Mouse (Mus musculus): ENCODE measurements around the gene Limch1. TPM values are rescaled to one million over a fixed set of nuclear protein-coding genes. Genes with fewer than 3 reads are reported as not detected.

The Limch1 gene
- polyA plus RNA-seq, 1 experiment from 2014 or later, result 6.7 TPM

GRCm38 (mm10) chr5:66814674-66815073, 69.0 kb downstream of the Limch1 start:
- no peak overlapping the region for H3K4me2 ChIP-seq (replicated peaks; ENCODE audit: low read depth)
- H3K4me3 ChIP-seq (ENCODE audit: low read depth, low read length), result no peak overlapping the region
- H3K9ac ChIP-seq (ENCODE audit: low read depth, low read length), result no peak overlapping the region
- H3K9me3 ChIP-seq (ENCODE audit: control insufficient read depth), result no peaks in the 10 kb centered on the region
- no peaks in the 10 kb centered on the region for H3K36me3 ChIP-seq (ENCODE audit: control insufficient read depth, insufficient read depth)
- no peaks in the 10 kb centered on the region for H3K4me1 ChIP-seq (replicated peaks; ENCODE audit: control insufficient read depth, insufficient read depth, low read length)
- H3K27me3 ChIP-seq (replicated peaks; ENCODE audit: control insufficient read depth, insufficient read depth, low read length), result no peaks in the 10 kb centered on the region
- 88% methylated on average over 3 of the region's 3 CpGs for WGBS
- no peak for ATAC-seq
- TF ChIP-seq CTCF (IDR thresholded peaks at IDR 0.05; ENCODE audit: low read depth), result no peak
- H3K27ac ChIP-seq (ENCODE audit: low read depth, low read length), result no peak overlapping the region

GRCm38 (mm10) chr5:66815877-66816276, 70.2 kb downstream of the Limch1 start:
- 33% methylated on average over 6 of the region's 6 CpGs for WGBS
- no peak for TF ChIP-seq CTCF (IDR thresholded peaks at IDR 0.05; ENCODE audit: low read depth)
- no peak for ATAC-seq
- no peak overlapping the region for H3K27ac ChIP-seq (ENCODE audit: low read depth, low read length)
- no peak overlapping the region for H3K9ac ChIP-seq (ENCODE audit: low read depth, low read length)
- H3K9me3 ChIP-seq (ENCODE audit: control insufficient read depth), result no peaks in the 10 kb centered on the region
- no peak overlapping the region for H3K4me3 ChIP-seq (ENCODE audit: low read depth, low read length)
- H3K27me3 ChIP-seq (replicated peaks; ENCODE audit: control insufficient read depth, insufficient read depth, low read length), result no peaks in the 10 kb centered on the region
- no peak overlapping the region for H3K4me2 ChIP-seq (replicated peaks; ENCODE audit: low read depth)
- H3K4me1 ChIP-seq (replicated peaks; ENCODE audit: control insufficient read depth, insufficient read depth, low read length), result no peaks in the 10 kb centered on the region
- no peaks in the 10 kb centered on the region for H3K36me3 ChIP-seq (ENCODE audit: control insufficient read depth, insufficient read depth)

GRCm38 (mm10) chr5:66816751-66817150, 71.1 kb downstream of the Limch1 start:
- TF ChIP-seq CTCF (IDR thresholded peaks at IDR 0.05; ENCODE audit: low read depth), result no peak
- ATAC-seq, result no peak
- H3K9me3 ChIP-seq (ENCODE audit: control insufficient read depth), result no peaks in the 10 kb centered on the region
- WGBS, result 63% methylated on average over 18 of the region's 18 CpGs
- H3K27me3 ChIP-seq (replicated peaks; ENCODE audit: control insufficient read depth, insufficient read depth, low read length), result no peaks in the 10 kb centered on the region
- no peaks in the 10 kb centered on the region for H3K4me1 ChIP-seq (replicated peaks; ENCODE audit: control insufficient read depth, insufficient read depth, low read length)
- no peak overlapping the region for H3K4me3 ChIP-seq (ENCODE audit: low read depth, low read length)
- no peak overlapping the region for H3K9ac ChIP-seq (ENCODE audit: low read depth, low read length)
- H3K36me3 ChIP-seq (ENCODE audit: control insufficient read depth, insufficient read depth), result no peaks in the 10 kb centered on the region
- H3K4me2 ChIP-seq (replicated peaks; ENCODE audit: low read depth), result no peak overlapping the region
- no peak overlapping the region for H3K27ac ChIP-seq (ENCODE audit: low read depth, low read length)

GRCm38 (mm10) chr5:66817184-66817956, 71.7 kb downstream of the Limch1 start:
- WGBS, result 93% methylated on average over 8 of the region's 8 CpGs

GRCm38 (mm10) chr5:66822500-66823205, 77.0 kb downstream of the Limch1 start:
- ATAC-seq, result no peak
- H3K36me3 ChIP-seq (ENCODE audit: control insufficient read depth, insufficient read depth), result no peaks in the 10 kb centered on the region
- TF ChIP-seq CTCF (IDR thresholded peaks at IDR 0.05; ENCODE audit: low read depth), result no peak
- no peak overlapping the region for H3K4me3 ChIP-seq (ENCODE audit: low read depth, low read length)
- no peaks in the 10 kb centered on the region for H3K4me1 ChIP-seq (replicated peaks; ENCODE audit: control insufficient read depth, insufficient read depth, low read length)
- no peaks in the 10 kb centered on the region for H3K9me3 ChIP-seq (ENCODE audit: control insufficient read depth)
- H3K9ac ChIP-seq (ENCODE audit: low read depth, low read length), result no peak overlapping the region
- no peak overlapping the region for H3K27ac ChIP-seq (ENCODE audit: low read depth, low read length)
- 84% methylated on average over 6 of the region's 6 CpGs for WGBS
- no peak overlapping the region for H3K4me2 ChIP-seq (replicated peaks; ENCODE audit: low read depth)
- no peaks in the 10 kb centered on the region for H3K27me3 ChIP-seq (replicated peaks; ENCODE audit: control insufficient read depth, insufficient read depth, low read length)

More at GRCm38 (mm10) chr5:66817184-66817956, 71.7 kb downstream of the Limch1 start:
- Histone ChIP-seq H3K36me3 (ENCODE audit: control insufficient read depth, insufficient read depth) (no peaks in the 10 kb centered on the region), H3K27me3 (replicated peaks; ENCODE audit: control insufficient read depth, insufficient read depth, low read length) (no peaks in the 10 kb centered on the region), H3K4me3 (ENCODE audit: low read depth, low read length) (no peak overlapping the region), H3K27ac (ENCODE audit: low read depth, low read length) (no peak overlapping the region), H3K9ac (ENCODE audit: low read depth, low read length) (no peak overlapping the region), H3K4me2 (replicated peaks; ENCODE audit: low read depth) (no peak overlapping the region), H3K4me1 (replicated peaks; ENCODE audit: control insufficient read depth, insufficient read depth, low read length) (no peaks in the 10 kb centered on the region), H3K9me3 (ENCODE audit: control insufficient read depth) (no peaks in the 10 kb centered on the region)
- ATAC-seq, result no peak
- TF ChIP-seq CTCF (IDR thresholded peaks at IDR 0.05; ENCODE audit: low read depth), result no peak

GRCm38 (mm10) chr5:66825586-66825985, 80.0 kb downstream of the Limch1 start:
- H3K27ac ChIP-seq (ENCODE audit: low read depth, low read length), result no peak overlapping the region
- no peaks in the 10 kb centered on the region for H3K9me3 ChIP-seq (ENCODE audit: control insufficient read depth)
- H3K9ac ChIP-seq (ENCODE audit: low read depth, low read length), result no peak overlapping the region
- no peaks in the 10 kb centered on the region for H3K36me3 ChIP-seq (ENCODE audit: control insufficient read depth, insufficient read depth)
- TF ChIP-seq CTCF (IDR thresholded peaks at IDR 0.05; ENCODE audit: low read depth), result no peak
- ATAC-seq, result no peak
- no peak overlapping the region for H3K4me2 ChIP-seq (replicated peaks; ENCODE audit: low read depth)
- WGBS, result 86% methylated on average over 4 of the region's 4 CpGs
- no peaks in the 10 kb centered on the region for H3K27me3 ChIP-seq (replicated peaks; ENCODE audit: control insufficient read depth, insufficient read depth, low read length)
- H3K4me3 ChIP-seq (ENCODE audit: low read depth, low read length), result no peak overlapping the region
- no peaks in the 10 kb centered on the region for H3K4me1 ChIP-seq (replicated peaks; ENCODE audit: control insufficient read depth, insufficient read depth, low read length)

All from intestine, postnatal 0 days (tissue).